Mouse (Mus musculus) adrenal gland, adult 18-20 months (tissue): ENCODE data around the gene Dnmt3b. TPM values are rescaled to one million over a fixed set of nuclear protein-coding genes. Genes with fewer than 3 reads are reported as not detected.
A peak's percentile ranks its signal among the peaks of the same experiment; 100 is the strongest.
"Not testable (repeated sequence)": the region's sequence is repeated elsewhere in the genome, so short reads cannot be mapped to it uniquely, and the experiment has no call there.

ENCODE experiments used
- DNase-seq, 2 experiments: peaks; one replicate each; pipeline ENCODE4 v3.0.0; 2021 to 2022; ENCODE audit warnings: low spot score in 2 of 2
- total RNA-seq, 2 experiments: library from RNA; stranded (reverse); gene quantifications; 1 replicate in 1 of 2; 2 replicates in 1 of 2; pipeline ENCODE4 v1.2.3; 2021

Dnmt3b gene
- total RNA-seq, 2 experiments from 2014 or later = 1.2 to 1.4 TPM

DNA sequence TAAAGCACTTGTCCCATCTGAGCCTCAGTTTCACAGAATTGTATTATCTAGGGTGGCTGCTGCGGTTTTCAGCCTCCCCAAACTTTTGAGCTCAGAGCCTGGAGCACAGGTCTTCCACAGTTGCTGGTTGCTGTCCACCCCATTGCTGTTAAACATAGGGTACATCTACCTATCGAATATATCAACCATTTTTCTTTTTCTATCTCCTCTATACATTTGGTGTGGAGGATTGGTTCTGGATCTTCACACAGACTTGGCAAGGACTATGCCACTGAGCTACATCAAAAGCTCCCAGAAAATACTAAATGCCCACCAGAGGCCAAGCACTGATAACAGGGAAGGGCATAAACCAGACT lies 16.4 kb upstream of the Dnmt3b start:
- DNase-seq = no peak

DNA sequence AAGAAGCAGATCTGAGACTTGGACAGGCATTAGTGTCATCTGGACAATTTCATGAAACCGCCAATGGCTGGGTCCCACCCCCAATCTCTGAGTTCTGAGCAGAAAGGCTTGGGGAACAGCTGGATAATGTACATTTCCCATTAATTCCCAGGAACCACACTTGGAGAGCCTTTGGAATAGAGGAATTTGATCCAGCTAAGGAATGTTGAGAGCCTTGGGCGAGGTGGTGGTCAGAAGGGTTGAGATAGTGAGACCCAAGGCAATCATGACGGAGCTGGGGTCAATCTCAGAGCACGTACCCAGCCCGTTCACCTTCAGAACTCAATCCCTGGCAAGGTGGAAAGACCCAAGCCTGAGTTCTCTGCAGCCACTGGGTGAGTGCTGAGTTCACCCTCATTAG lies 16.0 kb upstream of the Dnmt3b start:
- DNase-seq = no peak

DNA sequence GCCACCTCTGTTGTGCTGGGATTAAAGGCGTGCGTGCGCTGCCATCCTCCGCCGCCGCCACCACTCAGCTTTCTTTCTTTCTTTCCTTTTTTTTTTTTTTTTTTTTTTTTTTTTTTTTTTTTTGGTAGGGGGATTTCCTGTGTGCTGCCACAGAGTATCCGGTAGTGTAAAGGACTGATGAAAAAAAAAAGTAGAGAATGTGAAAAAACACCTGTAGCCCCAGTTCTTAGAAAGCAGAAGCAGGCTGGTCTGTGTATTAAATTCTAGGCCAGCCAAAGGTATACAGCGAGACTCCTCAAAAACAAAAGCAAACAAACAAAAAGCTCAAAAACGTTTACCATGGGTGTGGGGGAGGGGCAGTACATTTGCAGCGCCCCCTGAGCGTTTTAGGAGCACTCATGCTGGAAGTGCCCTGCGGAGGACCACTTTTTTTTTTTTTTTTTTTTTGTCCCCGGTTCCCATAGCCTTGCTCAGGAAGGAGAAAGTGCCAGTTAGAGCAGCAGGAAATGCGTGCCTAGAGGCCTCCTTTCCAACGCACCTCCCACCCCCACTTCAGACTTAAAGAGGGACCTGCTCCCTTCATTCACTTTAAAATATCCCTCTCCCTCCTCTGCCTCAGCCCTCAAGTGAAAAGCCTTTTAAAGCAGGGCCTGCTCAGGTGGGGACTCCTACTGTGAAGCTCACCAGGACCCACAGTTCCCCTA lies 10.1 kb upstream of the Dnmt3b start:
- no peak for DNase-seq

DNA sequence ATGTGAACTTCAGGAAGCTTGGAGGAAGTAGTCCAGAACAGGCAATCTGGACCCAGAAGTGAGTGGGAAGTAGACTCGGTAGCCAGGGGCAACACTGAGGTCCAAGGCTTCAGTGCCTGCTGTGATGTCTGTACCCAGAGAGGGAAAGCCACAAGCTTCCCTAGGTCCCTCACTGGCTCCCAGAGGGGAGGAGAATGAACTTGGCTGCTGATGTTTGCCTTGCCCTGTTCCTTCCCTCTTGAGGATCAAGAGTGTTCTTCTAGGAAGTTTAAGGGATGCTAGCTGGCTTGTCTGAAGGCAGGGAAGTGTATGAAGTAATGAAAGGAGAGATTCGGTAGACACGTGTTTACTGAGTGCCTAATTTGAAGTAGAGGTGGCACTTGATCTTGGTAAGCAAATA lies 6.8 kb upstream of the Dnmt3b start:
- no peak for DNase-seq

DNA sequence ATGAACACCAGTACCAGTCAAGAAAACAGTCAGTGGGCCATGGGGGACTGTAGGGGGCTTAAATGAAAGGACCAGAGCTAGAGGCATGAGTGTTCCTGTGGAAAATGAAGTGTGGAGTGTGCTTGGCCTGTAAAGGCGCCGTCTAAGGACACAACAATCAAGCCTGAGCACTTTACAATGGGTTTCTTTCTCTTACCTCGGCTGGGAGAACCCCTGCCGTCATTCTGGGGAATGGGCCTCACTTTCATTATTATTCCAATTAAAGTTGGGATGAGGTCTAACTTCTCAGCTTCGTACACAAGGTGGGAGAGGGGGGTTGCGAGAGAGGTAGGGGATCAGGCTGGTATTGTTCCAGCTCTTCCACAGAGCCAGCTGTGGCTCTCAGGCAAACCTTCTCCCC lies 6.3 kb upstream of the Dnmt3b start:
- DNase-seq = no peak

DNA sequence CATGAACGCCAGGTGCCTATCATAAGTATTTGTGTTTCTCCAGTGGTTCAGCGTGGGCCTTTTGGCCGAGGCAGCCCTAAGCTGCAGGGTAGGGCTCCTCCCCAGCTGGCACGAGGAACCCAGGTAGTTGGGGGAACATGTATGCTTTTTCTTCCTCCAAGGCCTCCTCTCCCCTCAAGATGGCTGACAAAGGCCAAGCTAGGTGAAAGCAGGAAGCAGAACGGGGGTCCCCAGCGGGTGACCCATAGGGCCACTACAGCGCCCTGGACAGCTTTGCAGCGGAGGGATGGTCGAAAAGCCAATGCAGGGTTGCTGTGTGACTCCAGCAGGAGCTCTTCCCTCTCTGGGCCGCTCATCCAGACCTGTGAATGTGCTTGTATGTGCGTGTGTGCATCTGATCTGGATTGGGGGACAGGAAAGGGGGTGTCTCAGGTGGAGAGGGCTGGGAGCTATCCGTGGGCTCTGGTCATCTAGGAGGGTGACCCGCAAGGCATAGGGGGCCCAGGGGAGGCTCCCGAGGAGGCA lies 415 bp upstream of the Dnmt3b start:
- DNase-seq = no peak

DNA sequence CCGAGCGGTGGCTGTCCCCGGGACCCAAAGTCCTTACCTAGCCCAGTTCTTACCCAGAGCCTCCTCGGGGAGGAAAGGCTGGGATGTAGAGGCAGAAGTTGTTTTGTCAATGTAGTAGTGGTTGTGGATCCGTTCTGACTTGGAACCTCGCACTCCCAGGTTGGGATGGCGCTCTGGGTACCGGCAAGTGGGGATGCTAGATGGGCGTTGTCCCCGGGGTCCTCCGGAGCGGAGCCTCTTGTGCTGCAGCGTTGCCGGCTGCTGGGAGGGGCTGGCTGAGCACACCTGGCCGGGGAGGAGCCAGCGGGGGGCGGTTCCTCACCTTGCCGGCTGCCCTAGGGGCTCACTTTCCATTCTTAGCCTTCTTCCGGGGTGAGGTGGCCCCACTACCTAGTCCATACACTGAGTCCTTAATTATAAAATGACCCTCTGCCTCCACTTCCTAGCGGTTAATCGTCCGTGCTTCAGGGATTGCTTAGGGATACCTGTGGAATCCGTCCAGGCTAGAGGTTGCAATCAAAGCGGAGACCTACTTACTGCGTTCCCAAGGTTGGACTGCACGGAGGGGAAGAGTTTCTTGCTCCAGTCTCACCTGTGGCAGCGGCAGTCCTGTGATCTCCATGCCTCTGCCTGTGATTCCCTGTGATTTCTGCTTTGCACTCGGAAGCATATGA lies 901 bp downstream of the Dnmt3b start:
- DNase-seq = no peak

DNA sequence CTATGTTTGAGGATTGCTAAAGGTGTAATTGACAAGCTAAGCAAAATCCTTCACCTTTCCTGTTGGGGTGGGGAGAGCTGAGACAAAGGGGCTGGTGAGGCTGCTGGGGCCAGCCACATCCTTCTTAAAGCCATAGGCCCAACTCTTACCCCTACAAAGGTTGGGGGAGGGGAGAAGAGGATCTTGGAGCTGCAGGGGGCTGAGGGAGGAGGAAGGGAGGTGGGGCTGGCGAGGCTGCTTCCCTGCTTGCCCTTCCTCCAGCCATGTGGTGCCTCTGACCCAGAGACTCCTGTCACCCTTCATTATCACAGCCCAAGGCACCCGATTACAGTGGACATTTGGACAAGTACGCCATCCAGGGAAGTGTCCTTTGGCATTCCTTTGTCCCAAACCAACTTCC lies 2.4 kb downstream of the Dnmt3b start:
- no peak for DNase-seq

DNA sequence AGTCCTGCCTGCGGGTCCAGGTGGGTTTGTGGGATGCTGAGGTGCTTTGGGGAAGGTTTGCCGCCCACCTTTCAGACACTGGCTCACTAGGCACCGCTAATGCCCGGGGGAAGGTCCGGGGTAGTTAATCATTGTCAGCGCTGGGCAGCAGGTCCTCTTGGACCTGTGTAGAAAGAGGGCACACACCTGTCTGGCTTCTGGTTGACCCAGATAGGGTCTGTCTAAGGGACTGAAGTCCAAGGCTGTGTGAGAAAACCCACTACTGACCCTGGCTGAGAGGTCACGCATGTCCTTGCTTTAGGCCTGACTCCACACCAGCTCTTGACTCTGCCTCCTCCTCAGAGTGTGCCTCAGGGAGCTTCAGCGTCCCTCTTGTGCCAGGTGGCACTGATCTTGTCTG lies 8.4 kb downstream of the Dnmt3b start:
- not testable (repeated sequence) for DNase-seq

DNA sequence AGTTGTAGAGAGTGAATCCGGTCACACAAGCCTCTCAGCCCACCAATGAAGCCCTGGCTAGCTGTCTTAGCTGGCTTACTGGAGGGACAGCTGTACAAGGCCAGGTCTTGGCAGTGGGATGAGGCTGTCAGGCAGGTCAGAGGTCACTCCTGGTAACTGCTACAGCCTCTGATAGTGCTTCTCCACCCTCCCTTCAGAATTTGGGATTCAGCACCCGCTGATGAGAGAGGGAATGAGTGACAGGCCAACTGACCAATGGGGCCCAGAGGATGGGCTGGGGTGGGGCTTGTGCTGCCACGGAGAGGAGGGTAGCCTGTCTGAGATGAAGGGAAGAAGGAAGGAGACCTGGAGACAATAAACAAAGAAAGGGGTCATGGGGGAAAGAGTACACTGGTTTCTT lies 11.4 kb downstream of the Dnmt3b start:
- DNase-seq = no peak

DNA sequence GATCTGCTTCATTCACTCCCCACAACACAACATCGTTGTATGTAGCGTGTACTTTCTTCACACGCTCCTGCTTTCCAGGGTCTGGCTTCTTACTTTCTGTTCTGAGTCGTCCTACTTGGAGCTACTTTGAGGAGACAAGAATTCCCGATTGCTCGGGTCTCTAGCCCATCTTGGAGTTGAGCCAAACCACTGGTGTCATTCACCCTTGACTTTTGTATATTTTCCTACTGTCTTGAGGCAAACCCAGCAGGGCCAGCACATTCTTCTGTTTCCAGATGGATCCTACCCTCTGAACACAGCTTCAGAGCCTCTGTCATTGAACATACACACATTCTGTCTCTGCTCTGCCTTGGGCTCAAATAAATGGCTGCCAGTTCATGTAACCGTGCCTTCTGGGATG lies 16.2 kb downstream of the Dnmt3b start:
- DNase-seq = no peak

DNA sequence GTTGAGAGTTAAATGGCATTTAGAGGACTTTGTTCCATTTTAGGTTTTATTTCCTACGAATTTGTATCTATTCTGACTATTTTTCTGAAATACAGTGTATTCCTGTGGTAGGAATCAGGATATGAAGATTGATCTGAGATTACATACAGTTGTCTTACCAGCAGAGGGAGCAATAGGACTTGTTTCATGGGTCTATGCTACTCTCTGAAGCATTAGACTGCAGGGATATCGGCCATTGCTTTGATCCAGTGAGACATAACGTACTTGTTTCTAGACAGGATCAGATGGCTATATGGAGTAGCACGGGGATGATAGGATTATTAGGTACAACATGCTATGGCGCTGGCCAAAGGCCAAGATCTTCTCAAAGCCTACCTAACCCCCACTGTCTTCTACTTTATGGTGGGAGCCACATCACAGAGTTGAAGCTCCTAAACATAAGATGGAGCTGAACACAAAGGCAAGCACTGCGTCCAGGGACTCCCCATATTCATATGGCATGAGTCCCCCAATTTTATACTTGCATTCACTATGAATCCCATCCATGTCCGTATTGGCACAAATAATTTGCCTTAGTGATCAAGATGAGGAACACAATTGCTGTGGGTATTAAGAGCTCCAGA lies 19.6 kb downstream of the Dnmt3b start:
- DNase-seq = peak in 1 of 2 experiments; percentile 2

DNA sequence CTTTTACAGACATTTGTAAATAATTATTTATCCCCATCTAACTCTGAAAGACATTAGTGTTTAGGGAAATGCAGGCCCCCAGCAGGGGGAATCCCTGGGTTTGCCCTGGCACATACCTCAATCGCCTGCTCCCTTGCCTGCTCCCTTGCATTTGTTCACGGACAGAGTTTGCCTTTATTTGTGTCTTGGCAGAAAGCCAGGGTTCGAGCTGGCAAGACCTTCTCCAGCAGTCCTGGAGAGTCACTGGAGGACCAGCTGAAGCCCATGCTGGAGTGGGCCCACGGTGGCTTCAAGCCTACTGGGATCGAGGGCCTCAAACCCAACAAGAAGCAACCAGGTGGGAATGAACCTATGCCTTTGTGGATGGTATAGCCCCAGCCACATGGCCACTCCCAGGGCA lies 20.9 kb downstream of the Dnmt3b start:
- DNase-seq = peak in 1 of 2 experiments; percentile 9

DNA sequence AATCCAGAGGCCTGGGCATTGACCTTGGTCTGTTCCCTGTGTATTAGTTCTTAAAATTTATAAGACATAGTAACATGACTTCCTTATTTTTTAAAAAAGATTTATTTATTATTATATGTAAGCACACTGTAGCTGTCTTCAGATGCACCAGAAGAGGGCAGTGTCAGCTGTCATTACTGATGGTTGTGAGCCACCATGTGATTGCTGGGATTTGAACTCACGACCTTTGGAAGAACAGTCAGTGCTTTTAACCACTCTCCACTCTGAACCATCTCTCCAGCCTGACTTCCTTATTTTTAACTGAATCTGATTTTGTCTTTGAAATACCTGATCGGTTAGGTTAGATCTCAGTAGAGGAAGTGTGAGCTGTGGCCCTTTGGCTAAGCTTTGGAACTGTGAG lies 23.4 kb downstream of the Dnmt3b start:
- DNase-seq = no peak

DNA sequence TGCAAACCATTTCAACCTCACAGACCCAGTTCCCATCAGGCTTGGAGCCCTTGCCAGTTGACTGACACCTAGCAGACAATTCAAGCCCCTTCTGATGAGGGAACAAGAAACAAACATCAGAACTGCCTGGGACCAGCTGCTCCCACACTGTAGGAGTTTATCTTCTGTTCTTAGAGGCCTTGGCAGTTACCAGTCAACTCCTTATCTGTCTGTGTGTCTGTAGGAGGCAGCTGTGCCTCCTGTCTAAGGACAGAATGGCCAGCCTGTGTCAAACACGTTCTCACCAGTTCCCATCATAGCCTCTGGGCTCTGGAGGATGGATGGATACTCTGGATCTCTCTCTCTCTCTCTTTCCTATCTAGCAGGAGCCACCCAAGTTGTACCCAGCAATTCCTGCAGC lies 26.1 kb downstream of the Dnmt3b start:
- not testable (repeated sequence) for DNase-seq

DNA sequence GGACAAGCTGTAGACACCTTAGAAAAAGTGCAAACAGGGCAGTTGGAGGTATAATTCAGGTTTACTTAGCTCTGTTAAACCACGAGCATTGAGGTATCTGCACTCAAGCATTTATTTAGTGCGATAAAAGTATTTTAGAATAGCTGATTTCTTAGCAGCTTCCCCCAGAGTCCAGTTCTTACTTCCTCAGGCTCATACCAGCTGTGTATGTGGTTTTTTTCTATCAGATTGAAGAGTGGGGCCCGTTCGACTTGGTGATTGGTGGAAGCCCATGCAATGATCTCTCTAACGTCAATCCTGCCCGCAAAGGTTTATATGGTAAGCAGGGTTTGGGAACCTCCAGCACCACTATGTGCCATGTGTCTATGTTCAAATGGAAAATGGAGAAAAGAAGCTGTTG lies 27.7 kb downstream of the Dnmt3b start:
- no peak for DNase-seq

DNA sequence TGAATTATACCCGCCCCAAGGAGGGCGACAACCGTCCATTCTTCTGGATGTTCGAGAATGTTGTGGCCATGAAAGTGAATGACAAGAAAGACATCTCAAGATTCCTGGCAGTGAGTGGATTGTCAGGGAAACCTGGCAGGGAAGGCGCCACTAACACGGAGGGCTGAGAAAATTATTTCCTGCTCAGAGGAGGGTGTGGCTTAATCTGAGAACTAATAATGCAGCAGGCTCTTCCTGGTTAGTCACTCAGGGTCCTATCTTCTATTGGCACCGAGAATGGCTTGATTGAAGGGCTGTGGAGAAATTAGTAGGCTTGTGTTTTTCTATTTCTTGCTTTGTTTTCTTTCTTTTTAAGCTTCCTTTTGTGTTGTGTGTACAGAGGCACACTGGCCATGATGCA lies 28.3 kb downstream of the Dnmt3b start:
- DNase-seq = no peak

DNA sequence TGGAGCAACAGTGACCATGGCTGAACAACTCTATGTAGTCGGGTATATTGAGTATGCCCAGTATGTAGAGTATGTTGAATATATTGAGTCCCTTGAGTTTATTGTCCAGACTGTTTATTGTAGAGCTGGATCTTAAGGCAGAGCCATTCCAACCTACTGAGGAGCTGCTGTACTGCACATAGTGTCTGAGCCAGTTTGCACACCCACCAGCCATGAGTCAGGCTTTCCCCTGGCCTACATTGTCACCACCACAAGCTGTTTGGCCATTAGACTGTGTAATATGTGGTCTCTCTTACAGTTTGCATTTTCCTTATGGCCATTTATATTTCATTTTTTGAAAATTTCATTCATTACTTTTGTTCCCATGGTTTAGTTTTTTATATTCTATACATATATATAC lies 30.7 kb downstream of the Dnmt3b start:
- DNase-seq = no peak

DNA sequence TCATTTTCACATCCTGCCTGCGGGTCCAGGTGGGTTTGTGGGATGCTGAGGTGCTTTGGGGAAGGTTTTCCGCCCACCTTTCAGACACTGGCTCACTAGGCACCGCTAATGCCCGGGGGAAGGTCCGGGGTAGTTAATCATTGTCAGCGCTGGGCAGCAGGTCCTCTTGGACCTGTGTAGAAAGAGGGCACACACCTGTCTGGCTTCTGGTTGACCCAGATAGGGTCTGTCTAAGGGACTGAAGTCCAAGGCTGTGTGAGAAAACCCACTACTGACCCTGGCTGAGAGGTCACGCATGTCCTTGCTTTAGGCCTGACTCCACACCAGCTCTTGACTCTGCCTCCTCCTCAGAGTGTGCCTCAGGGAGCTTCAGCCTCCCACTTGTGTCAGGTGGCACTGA lies 44.2 kb downstream of the Dnmt3b start:
- DNase-seq = not testable (repeated sequence)

DNA sequence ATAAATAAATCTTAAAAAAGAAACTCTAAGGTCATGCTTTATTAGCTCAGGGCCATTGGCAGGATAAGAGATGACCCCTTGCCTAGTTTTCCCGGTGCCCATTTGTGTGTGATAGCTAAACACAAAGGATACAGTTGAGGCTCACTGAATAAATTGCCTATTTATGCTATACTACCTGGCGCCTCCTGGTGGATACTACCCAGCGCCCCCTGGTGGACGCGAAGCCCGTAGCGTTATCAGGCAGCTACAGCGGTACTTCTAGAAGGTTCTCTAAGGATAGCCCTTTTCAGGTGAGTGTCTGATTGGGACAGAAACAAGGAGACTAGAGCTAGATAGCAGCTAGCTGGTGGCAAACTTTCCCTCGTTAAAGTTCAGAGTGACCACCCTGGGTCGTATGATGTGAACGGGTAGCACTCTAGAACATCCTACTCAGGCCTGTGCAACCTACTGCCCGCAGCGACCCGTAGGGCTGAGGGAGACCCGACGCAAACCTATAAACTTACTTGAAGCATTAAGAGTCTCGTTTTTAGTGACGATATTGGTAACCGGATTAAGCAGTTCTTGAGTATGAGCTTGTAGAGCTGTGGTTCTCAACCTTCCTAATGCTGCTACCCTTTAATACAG lies 45.3 kb downstream of the Dnmt3b start:
- peak; percentile 42 to 59 for DNase-seq

DNA sequence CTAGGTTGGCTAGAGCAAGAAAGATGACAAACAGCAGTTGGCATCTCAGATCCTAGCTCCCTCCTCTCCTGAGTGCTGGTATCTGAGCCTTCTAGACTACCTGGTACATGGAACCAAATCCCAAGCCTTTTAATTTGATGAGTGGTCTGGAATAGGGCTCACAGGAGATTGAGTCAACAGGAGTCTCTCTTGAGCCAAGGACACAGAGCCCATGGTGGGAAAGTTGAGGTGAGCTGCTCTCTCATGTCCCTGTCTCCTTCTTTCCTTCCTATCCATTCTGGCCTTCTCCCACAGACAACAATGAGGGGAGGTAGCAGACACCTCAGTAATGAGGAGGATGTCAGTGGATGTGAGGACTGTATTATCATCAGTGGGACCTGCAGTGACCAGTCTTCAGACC lies 47.1 kb downstream of the Dnmt3b start, which contains the start of gene Dnmt3c:
Gene Dnmt3c (plus strand): TSS at position 301 of the 400 bp plus-strand sequence.
- DNase-seq = no peak

DNA sequence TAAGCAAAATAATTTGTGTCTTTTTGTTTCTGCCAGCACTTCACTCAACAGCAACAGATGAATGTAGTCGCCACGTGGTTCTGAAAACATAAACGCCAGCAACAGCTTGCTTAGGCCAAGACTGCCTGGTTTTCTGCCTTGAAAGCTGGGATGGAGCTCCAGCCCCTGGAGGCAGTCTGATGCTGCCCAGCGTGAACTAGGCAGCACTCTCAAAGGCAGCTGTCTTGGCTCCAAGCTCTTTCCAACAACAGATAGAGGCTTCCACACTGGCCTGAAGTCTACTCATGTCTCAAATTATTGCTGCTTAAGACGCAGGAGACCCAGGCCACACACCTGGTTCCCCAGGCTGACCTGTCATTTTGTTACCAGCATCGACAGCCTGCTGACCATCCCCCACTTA lies 54.1 kb downstream of the Dnmt3b start:
- DNase-seq = no peak
